In genomic region chr11:64468737-64469136, GRCm38 (mm10) we compare ENCODE assay signal across 19 mouse cellular contexts. TPM values are rescaled to one million over a fixed set of nuclear protein-coding genes. Genes with fewer than 3 reads are reported as not detected.
DNase-seq lines count a peak whose midpoint lies in the region; ATAC-seq and TF ChIP-seq lines count a peak whose summit lies in the region.
"Had no signal": no experiment of that assay in that cellular context is flagged by ENCODE, and none has a peak within 500 bp of the region (broad histone marks: within the 10 kb centered on the region; RNA-seq: fewer than 3 reads in every experiment).

No protein-coding gene starts in this region.

- no peak overlapping the region for H3K9ac ChIP-seq in midbrain, postnatal 0 days (replicated peaks; ENCODE audit: low read length, poor library complexity, severe bottlenecking)
- H3K9ac ChIP-seq: limb, embryonic 12.5 days; lung, embryonic 15.5 days; midbrain, embryonic 12.5 days; stomach, embryonic 15.5 days had no signal

- WGBS in midbrain, postnatal 0 days: 64% methylated on average over 4 of the region's 4 CpGs

- H3K4me2 ChIP-seq in midbrain, postnatal 0 days (ENCODE audit: low read depth, low read length, poor library complexity, severe bottlenecking): no peak overlapping the region
- H3K4me2 ChIP-seq: limb, embryonic 12.5 days; lung, embryonic 15.5 days; midbrain, embryonic 12.5 days; stomach, embryonic 15.5 days had no signal

- intact Hi-C loops in heart, postnatal 36 days (cut with DNase I): no loop called here

- no peaks in the 10 kb centered on the region for H3K27me3 ChIP-seq in midbrain, postnatal 0 days (ENCODE audit: insufficient read depth, low read length)
- H3K27me3 ChIP-seq: CH12.LX; limb, embryonic 12.5 days; lung, embryonic 15.5 days; stomach, embryonic 15.5 days had no signal

- TF ChIP-seq POLR2A in embryonic fibroblast, embryonic 13.5 days (IDR thresholded peaks at IDR 0.05; ENCODE audit: low read depth, low read length): no peak

- no peak overlapping the region for H3K4me3 ChIP-seq in embryonic fibroblast, embryonic 13.5 days (ENCODE audit: insufficient read depth, low read length)
- no peak overlapping the region for H3K4me3 ChIP-seq in midbrain, postnatal 0 days (ENCODE audit: low read depth, low read length)
- H3K4me3 ChIP-seq: forebrain, embryonic 10.5 days; limb, embryonic 12.5 days; lung, embryonic 15.5 days; midbrain, embryonic 12.5 days; stomach, embryonic 15.5 days had no signal

- H3K9me3 ChIP-seq in midbrain, postnatal 0 days (ENCODE audit: low read length): no peaks in the 10 kb centered on the region
- H3K9me3 ChIP-seq: forebrain, embryonic 10.5 days; limb, embryonic 12.5 days; lung, embryonic 15.5 days; midbrain, embryonic 12.5 days; stomach, embryonic 15.5 days had no signal

- no peaks in the 10 kb centered on the region for H3K36me3 ChIP-seq in midbrain, postnatal 0 days (ENCODE audit: insufficient read depth, low read length)
- H3K36me3 ChIP-seq: forebrain, embryonic 10.5 days; limb, embryonic 12.5 days; lung, embryonic 15.5 days; midbrain, embryonic 12.5 days; stomach, embryonic 15.5 days had no signal

- TF ChIP-seq CTCF in embryonic fibroblast, embryonic 13.5 days (IDR thresholded peaks at IDR 0.05; ENCODE audit: borderline replicate concordance, insufficient read depth, low read length): no peak
- no peak for TF ChIP-seq CTCF in midbrain, postnatal 0 days (IDR thresholded peaks at IDR 0.05)

- peaks cover 3% of the 10 kb centered on the region; the same call in 1 of the 2 replicates for H3K4me1 ChIP-seq in embryonic fibroblast, embryonic 13.5 days (ENCODE audit: control insufficient read depth, insufficient read depth, low read length)
- no peaks in the 10 kb centered on the region for H3K4me1 ChIP-seq in midbrain, postnatal 0 days (ENCODE audit: insufficient read depth, low read length)
- H3K4me1 ChIP-seq: lung, embryonic 15.5 days; midbrain, embryonic 12.5 days; stomach, embryonic 15.5 days had no signal

- ATAC-seq in midbrain, postnatal 0 days (ENCODE audit: low FRiP score): no peak
- no peak for ATAC-seq in activated CD4-positive, CD25-positive, alpha-beta regulatory T cell, adult 4 months

- peak overlapping the region; percentile 29; the same call in 1 of the 2 replicates for H3K27ac ChIP-seq in embryonic fibroblast, embryonic 13.5 days (ENCODE audit: insufficient read depth, low read length)
- H3K27ac ChIP-seq in midbrain, postnatal 0 days (ENCODE audit: low read depth, low read length): no peak overlapping the region
- H3K27ac ChIP-seq: forebrain, embryonic 10.5 days; limb, embryonic 12.5 days; lung, embryonic 15.5 days; midbrain, embryonic 12.5 days; stomach, embryonic 15.5 days had no signal

- DNase-seq in heart, adult 8-10 months (ENCODE audit: low spot score): peak; percentile 6
- no peak for DNase-seq in heart, postnatal 36 days
- peak; percentile 62 for DNase-seq in 3134 (ENCODE audit: extremely low read depth, insufficient read length, low spot score)
- peak; percentile 82 for DNase-seq in Muller cell, postnatal 12 days (ENCODE audit: inconsistent ontology term)
- no peak for DNase-seq in midbrain, postnatal 0 days (ENCODE audit: low spot score)
- no peak for DNase-seq in kidney, postnatal 4 days
- DNase-seq: cerebellum, adult 9-10 months; kidney, adult 9 months; thymus, postnatal 36 days had no signal

RNA-seq across cellular contexts. Expression of gene F930015N05Rik, which starts 32.3 kb away (rescaled TPM):
- total RNA-seq in heart, adult 8-10 months (2022): under 1 TPM in 1 of 4 experiments, not detected in 3; 0.22 TPM
- total RNA-seq in heart, postnatal 36 days (2021): under 1 TPM in 1 of 2 experiments, not detected in 1; 0.35 TPM
- not detected in 2 replicates for polyA plus RNA-seq in embryonic fibroblast, embryonic 13.5 days (2011; ENCODE audit: insufficient read length, low read depth, missing spikeins)
- 0.61 and 2.4 TPM in 2 replicates for total RNA-seq in midbrain, postnatal 0 days (2014; rRNA removed)
- polyA plus RNA-seq in midbrain, postnatal 0 days (2015; fragmentation: Nextera tagmentation; extraction: Ambion mirVana): 1.6 and 1.7 TPM in 2 replicates
- not detected for polyA plus RNA-seq in activated CD4-positive, CD25-positive, alpha-beta regulatory T cell, adult 4 months (2017; shearing (Covaris generic))
- total RNA-seq: CH12.LX; layer of hippocampus, postnatal 14 days had no signal
- polyA plus RNA-seq: heart, embryonic 16.5 days had no signal

RNA-seq across cellular contexts. Expression of gene Hs3st3a1, which starts 33.6 kb away (rescaled TPM):
- under 1 TPM; 0.19 to 0.44 (median 0.29) TPM for total RNA-seq in heart, adult 8-10 months (2022)
- total RNA-seq in heart, postnatal 36 days (2021): under 1 TPM; 0.36 to 0.43 TPM
- polyA plus RNA-seq in embryonic fibroblast, embryonic 13.5 days (2011; ENCODE audit: insufficient read length, low read depth, missing spikeins): 1.1 and 1.4 TPM in 2 replicates
- total RNA-seq in midbrain, postnatal 0 days (2014; rRNA removed): 5.4 and 6.6 TPM in 2 replicates
- polyA plus RNA-seq in midbrain, postnatal 0 days (2015; fragmentation: Nextera tagmentation; extraction: Ambion mirVana): 0.58 and 0.93 TPM in 2 replicates
- polyA plus RNA-seq in activated CD4-positive, CD25-positive, alpha-beta regulatory T cell, adult 4 months (2017; shearing (Covaris generic)): not detected
- total RNA-seq: CH12.LX had no signal

Comparison
In these comparisons a context has a peak if more than half of its experiments do, and no peak if none do; other contexts are left out.
1. DNase-seq: peak in heart, adult 8-10 months (single experiment), 3134 (single experiment) and Muller cell, postnatal 12 days (single experiment); none in heart, postnatal 36 days (0 of 2), midbrain, postnatal 0 days (single experiment) and kidney, postnatal 4 days (0 of 2).